Mouse (Mus musculus) cerebellum, adult 2 months (tissue): ENCODE measurements around the gene Cct5. TPM values are rescaled to one million over a fixed set of nuclear protein-coding genes. Genes with fewer than 3 reads are reported as not detected.
"Not testable (repeated sequence)": the region's sequence is repeated elsewhere in the genome, so short reads cannot be mapped to it uniquely, and the experiment has no call there.

Experiments
- DNase-seq, 2 experiments: peaks; one replicate each; pipeline ENCODE4 v3.0.0; 2021
- H3K27ac ChIP-seq: fragments of 200-500 bp; 2 replicates; pipeline ENCODE4 v1.5.1; 2012; ENCODE audit warnings: low read length, control low read depth, inconsistent platforms; ENCODE audit not compliant: insufficient read depth
- H3K27me3 ChIP-seq: fragments of 200-500 bp; 2 replicates; pipeline ENCODE4 v1.6.1; 2012; ENCODE audit warnings: inconsistent platforms, mild to moderate bottlenecking, low read length, moderate library complexity; ENCODE audit not compliant: control insufficient read depth, insufficient read depth
- H3K4me1 ChIP-seq: fragments of 200-500 bp; 2 replicates; pipeline ENCODE4 v1.6.1; 2011; ENCODE audit warnings: low read length; ENCODE audit not compliant: control insufficient read depth, insufficient read depth
- H3K4me3 ChIP-seq: fragments of 200-500 bp; replicated peaks from 2 replicates; pipeline ENCODE3; 2011; ENCODE audit warnings: mild to moderate bottlenecking, low read depth, low read length, control low read depth; ENCODE audit not compliant: insufficient read depth
- CTCF ChIP-seq: fragments of 200-500 bp; IDR thresholded peaks from 2 replicates; pipeline ENCODE4 v1.5.1; 2011; ENCODE audit warnings: low read depth, mild to moderate bottlenecking, control low read depth, low read length, moderate library complexity, borderline replicate concordance; ENCODE audit not compliant: insufficient read depth
- POLR2A ChIP-seq: fragments of 200-500 bp; IDR thresholded peaks from 2 replicates; pipeline ENCODE4 v1.6.1; 2011; ENCODE audit warnings: low read length, control low read depth, borderline replicate concordance; ENCODE audit not compliant: insufficient read depth
- WGBS: fragments of 180-500 bp; shearing (Covaris S2); methylation state at CpG from one replicate; pipeline ENCODE4 v1.1.7; 2018; 5-methylcytosine and 5-hydroxymethylcytosine counted together
- polyA plus RNA-seq: library from polyadenylated mRNA; depleted of rRNA; stranded (reverse); fragments of >200 nt; gene quantifications from 2 replicates; pipeline ENCODE4 v1.2.3, GENCODE M21; 2012

Cct5 gene
- polyA plus RNA-seq, 1 experiment: 220 TPM

GRCm38 (mm10) chr15:31585238-31585637 lies 16.4 kb downstream of the Cct5 start:
- Histone ChIP-seq H3K4me1 (no peaks in the 10 kb centered on the region), H3K4me3 (no peak overlapping the region), H3K27me3 (no peaks in the 10 kb centered on the region), H3K27ac (no peak overlapping the region)
- no peak for TF ChIP-seq CTCF
- no peak for TF ChIP-seq POLR2A
- WGBS: 81% methylated on average over 7 of the region's 7 CpGs
- no peak for DNase-seq

- TF ChIP-seq CTCF (no peak), POLR2A (no peak)
- Histone ChIP-seq H3K4me1 (no peaks in the 10 kb centered on the region), H3K27me3 (no peaks in the 10 kb centered on the region), H3K4me3 (no peak overlapping the region), H3K27ac (no peak overlapping the region)
- no peak for DNase-seq
- WGBS: 89% methylated on average over 13 of the region's 13 CpGs
Measured at GRCm38 (mm10) chr15:31583304-31584085, 18.1 kb downstream of the Cct5 start.

GRCm38 (mm10) chr15:31581086-31581485 lies 20.5 kb downstream of the Cct5 start:
- not testable (repeated sequence) for H3K27ac ChIP-seq, DNase-seq
- WGBS: 96% methylated on average over 2 of the region's 2 CpGs

GRCm38 (mm10) chr15:31576076-31576475 lies 25.5 kb downstream of the Cct5 start:
- TF ChIP-seq CTCF (no peak), POLR2A (no peak)
- Histone ChIP-seq H3K27me3 (no peaks in the 10 kb centered on the region), H3K27ac (no peak overlapping the region), H3K4me1 (peaks cover 3% of the 10 kb centered on the region; the same call in 1 of the 2 replicates), H3K4me3 (no peak overlapping the region)
- no peak for DNase-seq
- 75% methylated on average over 5 of the region's 5 CpGs for WGBS

More at GRCm38 (mm10) chr15:31581086-31581485, 20.5 kb downstream of the Cct5 start:
- H3K27me3 ChIP-seq, H3K4me1 ChIP-seq, H3K4me3 ChIP-seq: not testable (repeated sequence)

- no peak for DNase-seq
- no peak for TF ChIP-seq CTCF
- no peak for TF ChIP-seq POLR2A
- Histone ChIP-seq H3K27ac (no peak overlapping the region), H3K27me3 (no peaks in the 10 kb centered on the region), H3K4me3 (no peak overlapping the region), H3K4me1 (peaks cover 3% of the 10 kb centered on the region; the same call in 1 of the 2 replicates)
Measured at GRCm38 (mm10) chr15:31573692-31574091, 27.9 kb downstream of the Cct5 start.

GRCm38 (mm10) chr15:31573287-31573686 lies 28.3 kb downstream of the Cct5 start:
- 95% methylated on average over 4 of the region's 4 CpGs for WGBS
- Histone ChIP-seq H3K27me3 (no peaks in the 10 kb centered on the region), H3K4me3 (no peak overlapping the region), H3K27ac (no peak overlapping the region), H3K4me1 (peaks cover 3% of the 10 kb centered on the region; the same call in 1 of the 2 replicates)
- TF ChIP-seq POLR2A (no peak), CTCF (no peak)
- DNase-seq: no peak

GRCm38 (mm10) chr15:31571906-31572722 lies 29.5 kb downstream of the Cct5 start:
- Histone ChIP-seq H3K4me3 (no peak overlapping the region), H3K27me3 (no peaks in the 10 kb centered on the region), H3K27ac (no peak overlapping the region), H3K4me1 (peaks cover 3% of the 10 kb centered on the region; the same call in 1 of the 2 replicates)
- WGBS: 31% methylated on average over 16 of the region's 16 CpGs
- DNase-seq: peak in 1 of 2 experiments; percentile 21
- no peak for TF ChIP-seq CTCF
- no peak for TF ChIP-seq POLR2A

- 97% methylated on average over 8 of the region's 8 CpGs for WGBS
- TF ChIP-seq CTCF: no peak
- TF ChIP-seq POLR2A: no peak
Measured at GRCm38 (mm10) chr15:31570959-31571358, 30.6 kb downstream of the Cct5 start.

More at GRCm38 (mm10) chr15:31570959-31571358, 30.6 kb downstream of the Cct5 start:
- Histone ChIP-seq H3K4me1 (peaks cover 3% of the 10 kb centered on the region; the same call in 1 of the 2 replicates), H3K4me3 (no peak overlapping the region), H3K27ac (no peak overlapping the region), H3K27me3 (no peaks in the 10 kb centered on the region)
- no peak for DNase-seq
